Mouse (Mus musculus) forelimb bud, embryonic 11.5 days (tissue): ENCODE measurements around the gene Ubash3b.

Source experiments
- DNase-seq: peaks from one replicate; pipeline ENCODE4 v3.0.0-alpha.2; 2012; ENCODE audit warnings: low read depth, low spot score

Ubash3b gene

GRCm38 (mm10) chr9:41054166-41054565 lies 107.3 kb downstream of the Ubash3b start:
- no peak for DNase-seq

GRCm38 (mm10) chr9:41053478-41053877 lies 108.0 kb downstream of the Ubash3b start:
- no peak for DNase-seq

- DNase-seq, result no peak
Measured at GRCm38 (mm10) chr9:41051080-41051932, 110.2 kb downstream of the Ubash3b start.

- DNase-seq, result no peak
Measured at GRCm38 (mm10) chr9:41050331-41051079, 111.0 kb downstream of the Ubash3b start.

- DNase-seq, result no peak
Measured at GRCm38 (mm10) chr9:41049282-41049681, 112.2 kb downstream of the Ubash3b start.

GRCm38 (mm10) chr9:41048820-41049219 lies 112.7 kb downstream of the Ubash3b start:
- no peak for DNase-seq

- DNase-seq, result no peak
Measured at GRCm38 (mm10) chr9:41048216-41048615, 113.3 kb downstream of the Ubash3b start.

GRCm38 (mm10) chr9:41047654-41048053 lies 113.8 kb downstream of the Ubash3b start:
- DNase-seq, result no peak

- peak; percentile 82 for DNase-seq
Measured at GRCm38 (mm10) chr9:41044626-41045025, 116.9 kb downstream of the Ubash3b start.

- no peak for DNase-seq
Measured at GRCm38 (mm10) chr9:41043641-41044040, 117.9 kb downstream of the Ubash3b start.

GRCm38 (mm10) chr9:41041404-41041803 lies 120.1 kb downstream of the Ubash3b start:
- DNase-seq, result no peak

GRCm38 (mm10) chr9:41038150-41038664 lies 123.3 kb downstream of the Ubash3b start:
- peak; percentile 44 for DNase-seq

GRCm38 (mm10) chr9:41031590-41032489 lies 129.7 kb downstream of the Ubash3b start:
- peak; percentile 28 for DNase-seq

GRCm38 (mm10) chr9:41029827-41030226 lies 131.7 kb downstream of the Ubash3b start:
- DNase-seq, result no peak

GRCm38 (mm10) chr9:41028470-41028869 lies 133.0 kb downstream of the Ubash3b start:
- peak; percentile 42 for DNase-seq

GRCm38 (mm10) chr9:41021690-41022089 lies 139.8 kb downstream of the Ubash3b start:
- no peak for DNase-seq

GRCm38 (mm10) chr9:41020486-41020885 lies 141.0 kb downstream of the Ubash3b start:
- DNase-seq, result no peak

GRCm38 (mm10) chr9:41014512-41014911 lies 147.0 kb downstream of the Ubash3b start:
- no peak for DNase-seq

- no peak for DNase-seq
Measured at GRCm38 (mm10) chr9:41012456-41012855, 149.0 kb downstream of the Ubash3b start.

GRCm38 (mm10) chr9:41011512-41012436 lies 149.7 kb downstream of the Ubash3b start:
- no peak for DNase-seq
